Mouse (Mus musculus) midbrain, postnatal 0 days (tissue): ENCODE data around the gene Phka1. TPM values are rescaled to one million over a fixed set of nuclear protein-coding genes. Genes with fewer than 3 reads are reported as not detected.

ENCODE experiments used
- ATAC-seq: fragments of 200-750 bp; cut with Nextera tagmentation; 2 replicates; pipeline ENCODE4 v1.8.0; 2017; ENCODE audit warnings: moderate number of reproducible peaks, mild to moderate bottlenecking, moderate TSS enrichment, moderate library complexity; ENCODE audit not compliant: low FRiP score
- DNase-seq: peaks from one replicate; pipeline ENCODE4 v3.0.0-alpha.2; 2015; ENCODE audit warnings: low spot score
- H3K27ac ChIP-seq: fragments of 300-500 bp; sonication (generic); 2 replicates; pipeline ENCODE4 v1.5.1; 2014; ENCODE audit warnings: low read depth, mild to moderate bottlenecking, low read length, mixed read lengths
- H3K27me3 ChIP-seq: fragments of 300-500 bp; sonication (generic); 2 replicates; pipeline ENCODE4 v1.6.1; 2014; ENCODE audit warnings: low read length, control low read depth, mixed read lengths; ENCODE audit not compliant: insufficient read depth
- H3K36me3 ChIP-seq: fragments of 300-500 bp; sonication (generic); 2 replicates; pipeline ENCODE4 v1.6.1; 2014; ENCODE audit warnings: low read length, control low read depth, mixed read lengths; ENCODE audit not compliant: insufficient read depth
- H3K4me1 ChIP-seq: fragments of 300-500 bp; sonication (generic); 2 replicates; pipeline ENCODE4 v1.6.1; 2014; ENCODE audit warnings: mild to moderate bottlenecking, control low read depth, antibody characterized with exemption, low read length, mixed read lengths; ENCODE audit not compliant: insufficient read depth
- H3K4me2 ChIP-seq: fragments of 300-500 bp; sonication (generic); 2 replicates; pipeline ENCODE4 v1.6.1; 2014; ENCODE audit warnings: low read depth, mild to moderate bottlenecking, low read length, mixed read lengths; ENCODE audit not compliant: poor library complexity, severe bottlenecking
- H3K4me3 ChIP-seq: fragments of 300-500 bp; sonication (generic); 2 replicates; pipeline ENCODE4 v1.5.1; 2014; ENCODE audit warnings: low read depth, mild to moderate bottlenecking, low read length, moderate library complexity
- H3K9ac ChIP-seq: fragments of 300-500 bp; sonication (generic); replicated peaks from 2 replicates; pipeline ENCODE4 v1.6.1; 2014; ENCODE audit warnings: mild to moderate bottlenecking, low read length, moderate library complexity, mixed read lengths; ENCODE audit not compliant: poor library complexity, severe bottlenecking
- H3K9me3 ChIP-seq: fragments of 300-500 bp; sonication (generic); 2 replicates; pipeline ENCODE4 v1.6.1; 2016; ENCODE audit warnings: low read length, control low read depth
- CTCF ChIP-seq: IDR thresholded peaks from 2 replicates; pipeline ENCODE4 v1.5.1; 2016; ENCODE audit warnings: antibody characterized with exemption, mild to moderate bottlenecking
- WGBS: fragments of 180-500 bp; shearing (Covaris S2); extraction: QIAGEN DNeasy Blood & Tissue Kit; methylation state at CpG from one replicate; pipeline ENCODE4 v1.1.7; 2014; 5-methylcytosine and 5-hydroxymethylcytosine counted together
- polyA plus RNA-seq: library from polyadenylated mRNA; unstranded; fragments of >200 nt; fragmentation: Nextera tagmentation; extraction: Ambion mirVana; gene quantifications from 2 replicates; pipeline ENCODE4 v1.2.1, GENCODE M21; 2015
- total RNA-seq: library from RNA; depleted of rRNA; stranded (reverse); fragments of >200 nt; gene quantifications from 2 replicates; pipeline ENCODE4 v1.2.3, GENCODE M21; 2014

Phka1 gene
- total and polyA plus RNA-seq, 2 experiments from 2014 or later = 6.6 to 8.7 TPM

DNA sequence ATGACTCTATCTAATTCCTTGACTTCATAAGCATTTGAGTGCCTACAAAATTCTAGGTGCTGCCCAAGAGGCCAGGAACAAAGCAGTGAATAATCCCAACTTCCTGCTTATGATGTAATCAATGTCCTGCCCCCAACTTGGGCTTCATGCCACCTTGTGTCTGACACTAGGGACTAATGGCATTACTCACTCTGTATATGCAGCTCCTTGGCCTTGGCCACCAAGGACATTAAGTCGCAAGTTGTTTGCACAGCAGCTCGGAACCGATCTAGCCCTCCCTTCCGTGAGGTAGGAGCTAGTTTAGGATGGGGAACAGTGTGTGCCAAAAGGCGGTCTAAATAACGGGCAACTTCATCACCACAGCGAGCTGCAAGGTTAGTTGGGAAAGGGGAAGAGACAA is 87.1 kb downstream of the Phka1 start:
- Histone ChIP-seq H3K4me1 (no peaks in the 10 kb centered on the region), H3K36me3 (no peaks in the 10 kb centered on the region), H3K27ac (no peak overlapping the region), H3K27me3 (no peaks in the 10 kb centered on the region; the same call in 1 of the 2 replicates), H3K4me2 (no peak overlapping the region), H3K9me3 (no peaks in the 10 kb centered on the region), H3K4me3 (no peak overlapping the region), H3K9ac (no peak overlapping the region)
- TF ChIP-seq CTCF = no peak
- DNase-seq = no peak
- WGBS = 93% methylated on average over 7 of the region's 7 CpGs
- no peak for ATAC-seq

GRCm38 (mm10) chrX:102509205-102509604 is 134.8 kb downstream of the Phka1 start:
- H3K4me2 ChIP-seq = no peak overlapping the region
- DNase-seq (no peak), ATAC-seq (no peak)
- peaks cover 12% of the 10 kb centered on the region; the same call in 1 of the 2 replicates for H3K27me3 ChIP-seq
- no peak overlapping the region for H3K4me3 ChIP-seq
- 78% methylated on average over 4 of the region's 4 CpGs for WGBS
- H3K9ac ChIP-seq = no peak overlapping the region
- TF ChIP-seq CTCF = no peak
- no peaks in the 10 kb centered on the region for H3K4me1 ChIP-seq
- no peak overlapping the region for H3K27ac ChIP-seq
- no peaks in the 10 kb centered on the region for H3K9me3 ChIP-seq
- H3K36me3 ChIP-seq = no peaks in the 10 kb centered on the region

GRCm38 (mm10) chrX:102504644-102505481 is 139.2 kb downstream of the Phka1 start, which contains the start of gene Hdac8:
Hdac8 (minus strand) TSS chrX:102505359.
- TF ChIP-seq CTCF = no peak
- peak; percentile 89; the same call in 1 of the 2 replicates for ATAC-seq
- Histone ChIP-seq H3K9me3 (no peaks in the 10 kb centered on the region), H3K36me3 (no peaks in the 10 kb centered on the region), H3K4me1 (no peaks in the 10 kb centered on the region), H3K4me3 (peak within 1 kb of the TSS; percentile 31), H3K27me3 (peaks cover 12% of the 10 kb centered on the region; the same call in 1 of the 2 replicates), H3K27ac (peak within 1 kb of the TSS; percentile 55), H3K4me2 (peak within 1 kb of the TSS; percentile 57), H3K9ac (peak within 1 kb of the TSS; percentile 52)
- DNase-seq = peak; percentile 69
- whole genome bisulfite sequencing = 18% methylated on average over 26 of the region's 27 CpGs

DNA sequence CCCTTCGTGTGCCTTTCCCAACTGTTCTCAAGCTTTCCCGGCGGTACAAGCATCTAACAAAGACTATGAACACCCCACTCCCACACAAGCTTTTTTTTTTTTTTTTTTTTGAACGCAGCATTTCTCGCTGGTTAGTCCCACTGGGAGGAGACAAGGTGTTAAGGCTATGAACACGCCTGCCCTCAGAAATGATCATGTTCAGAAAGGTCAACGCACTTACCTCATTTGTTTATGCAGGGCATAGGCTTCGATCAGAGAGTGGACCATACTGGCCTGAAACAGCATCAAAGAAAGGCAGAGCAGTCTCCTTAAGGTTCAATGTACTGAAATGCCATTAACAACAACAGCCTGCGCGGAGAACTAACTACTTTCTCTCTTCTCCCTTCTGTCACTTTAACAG is 139.9 kb downstream of the Phka1 start:
- Histone ChIP-seq H3K9ac (peak overlapping the region; percentile 52; the same call in 1 of the 2 replicates), H3K27me3 (peaks cover 8% of the 10 kb centered on the region; the same call in 1 of the 2 replicates), H3K4me2 (peak overlapping the region; percentile 57), H3K9me3 (no peaks in the 10 kb centered on the region), H3K4me1 (no peaks in the 10 kb centered on the region), H3K27ac (0 out of 2 replicates have a peak overlapping the region, but pooled peaks have one; percentile 12), H3K4me3 (peak overlapping the region; percentile 31), H3K36me3 (no peaks in the 10 kb centered on the region)
- ATAC-seq (no peak), DNase-seq (no peak)
- TF ChIP-seq CTCF = no peak
- WGBS = 27% methylated on average over 10 of the region's 10 CpGs

- Histone ChIP-seq H3K4me2 (no peak overlapping the region), H3K36me3 (no peaks in the 10 kb centered on the region), H3K27ac (no peak overlapping the region), H3K9me3 (no peaks in the 10 kb centered on the region), H3K9ac (no peak overlapping the region), H3K4me3 (no peak overlapping the region), H3K27me3 (no peaks in the 10 kb centered on the region), H3K4me1 (no peaks in the 10 kb centered on the region)
- WGBS = 62% methylated on average over 6 of the region's 6 CpGs
- peak; percentile 62; the same call in 1 of the 2 replicates for ATAC-seq
- TF ChIP-seq CTCF = peak; percentile 77
- peak; percentile 60 for DNase-seq
These were observed 149.9 kb downstream of the Phka1 start for GRCm38 (mm10) chrX:102493992-102494730.
